Mouse (Mus musculus) limb, embryonic 11.5 days (tissue): ENCODE data around the gene Retreg3. TPM values are rescaled to one million over a fixed set of nuclear protein-coding genes. Genes with fewer than 3 reads are reported as not detected.

Source experiments
- ATAC-seq: fragments of 200-750 bp; cut with Nextera tagmentation; 2 replicates; pipeline ENCODE4 v1.8.0; 2017; ENCODE audit warnings: low read depth; ENCODE audit not compliant: insufficient number of reproducible peaks, low FRiP score, low TSS enrichment
- DNase-seq: peaks from one replicate; pipeline ENCODE4 v3.0.0-alpha.2; 2015; ENCODE audit warnings: low spot score
- H3K27ac ChIP-seq: fragments of 300-500 bp; sonication (generic); replicated peaks from 2 replicates; pipeline ENCODE4 v1.5.1; 2014; ENCODE audit warnings: low read depth, mild to moderate bottlenecking, low read length
- H3K27me3 ChIP-seq: fragments of 300-500 bp; sonication (generic); 2 replicates; pipeline ENCODE4 v1.6.1; 2014; ENCODE audit warnings: mild to moderate bottlenecking, low read length, mixed read lengths; ENCODE audit not compliant: control insufficient read depth, insufficient read depth
- H3K36me3 ChIP-seq: fragments of 300-500 bp; sonication (generic); 2 replicates; pipeline ENCODE4 v1.6.1; 2014; ENCODE audit warnings: mild to moderate bottlenecking, low read length, moderate library complexity, mixed read lengths; ENCODE audit not compliant: control insufficient read depth, insufficient read depth
- H3K4me1 ChIP-seq: fragments of 300-500 bp; sonication (generic); 2 replicates; pipeline ENCODE4 v1.6.1; 2014; ENCODE audit warnings: low read length, mixed read lengths; ENCODE audit not compliant: control insufficient read depth, insufficient read depth
- H3K4me2 ChIP-seq: fragments of 300-500 bp; sonication (generic); 2 replicates; pipeline ENCODE4 v1.6.1; 2014; ENCODE audit warnings: low read depth, mild to moderate bottlenecking, moderate library complexity; ENCODE audit not compliant: severe bottlenecking
- H3K4me3 ChIP-seq: fragments of 300-500 bp; sonication (generic); 2 replicates; pipeline ENCODE4 v1.5.1; 2014; ENCODE audit warnings: low read depth, low read length
- H3K9ac ChIP-seq: fragments of 300-500 bp; sonication (generic); 2 replicates; pipeline ENCODE4 v1.6.1; 2014; ENCODE audit warnings: mild to moderate bottlenecking, low read length
- H3K9me3 ChIP-seq: fragments of 300-500 bp; sonication (generic); 2 replicates; pipeline ENCODE4 v1.6.1; 2016; ENCODE audit warnings: low read length; ENCODE audit not compliant: control insufficient read depth
- WGBS: fragments of 180-500 bp; shearing (Covaris S2); extraction: QIAGEN DNeasy Blood & Tissue Kit; methylation state at CpG from one replicate; pipeline ENCODE4 v1.1.7; 2014; 5-methylcytosine and 5-hydroxymethylcytosine counted together
- polyA plus RNA-seq: library from polyadenylated mRNA; unstranded; fragments of >200 nt; fragmentation: Nextera tagmentation; extraction: Ambion mirVana; gene quantifications from 2 replicates; pipeline ENCODE4 v1.2.1, GENCODE M21; 2014

Retreg3 gene
- polyA plus RNA-seq, 1 experiment from 2014 or later, result 10.3 TPM

- 86% methylated on average over 10 of the region's 10 CpGs for WGBS
- Histone ChIP-seq H3K4me1 (0 out of 2 replicates have a peak, but pooled peaks cover 10% of the 10 kb centered on the region), H3K9me3 (no peaks in the 10 kb centered on the region), H3K36me3 (no peaks in the 10 kb centered on the region), H3K4me3 (no peak overlapping the region), H3K4me2 (no peak overlapping the region), H3K27ac (no peak overlapping the region), H3K27me3 (no peaks in the 10 kb centered on the region), H3K9ac (no peak overlapping the region)
- no peak for ATAC-seq
- no peak for DNase-seq
These were observed 22.7 kb upstream of the Retreg3 start for GRCm38 (mm10) chr11:101142215-101142967.

GRCm38 (mm10) chr11:101141088-101141487, 21.4 kb upstream of the Retreg3 start:
- Histone ChIP-seq H3K4me3 (no peak overlapping the region), H3K27me3 (no peaks in the 10 kb centered on the region), H3K4me2 (no peak overlapping the region), H3K27ac (no peak overlapping the region), H3K9ac (no peak overlapping the region), H3K9me3 (no peaks in the 10 kb centered on the region), H3K4me1 (0 out of 2 replicates have a peak, but pooled peaks cover 7% of the 10 kb centered on the region), H3K36me3 (no peaks in the 10 kb centered on the region)
- 81% methylated on average over 8 of the region's 8 CpGs for WGBS
- no peak for DNase-seq
- ATAC-seq, result no peak

- H3K4me3 ChIP-seq, result peak overlapping the region; percentile 20; the same call in 1 of the 2 replicates
- H3K27ac ChIP-seq, result no peak overlapping the region
- peak overlapping the region; percentile 43 for H3K9ac ChIP-seq
- no peaks in the 10 kb centered on the region for H3K9me3 ChIP-seq
- H3K36me3 ChIP-seq, result no peaks in the 10 kb centered on the region
- H3K4me2 ChIP-seq, result peak overlapping the region; percentile 40
- DNase-seq, result peak; percentile 42
- 37% methylated on average over 27 of the region's 27 CpGs for WGBS
- ATAC-seq, result no peak
- 0 out of 2 replicates have a peak, but pooled peaks cover 7% of the 10 kb centered on the region for H3K4me1 ChIP-seq
- H3K27me3 ChIP-seq, result no peaks in the 10 kb centered on the region
These were observed 20.6 kb upstream of the Retreg3 start for GRCm38 (mm10) chr11:101140164-101140819.

- 19% methylated on average over 15 of the region's 15 CpGs for WGBS
- H3K4me1 ChIP-seq, result 0 out of 2 replicates have a peak, but pooled peaks cover 3% of the 10 kb centered on the region
- H3K36me3 ChIP-seq, result no peaks in the 10 kb centered on the region
- no peak for ATAC-seq
- peak overlapping the region; percentile 22; the same call in 1 of the 2 replicates for H3K4me2 ChIP-seq
- no peak overlapping the region for H3K27ac ChIP-seq
- H3K27me3 ChIP-seq, result no peaks in the 10 kb centered on the region
- H3K4me3 ChIP-seq, result no peak overlapping the region
- no peak overlapping the region for H3K9ac ChIP-seq
- H3K9me3 ChIP-seq, result no peaks in the 10 kb centered on the region
- peak; percentile 45 for DNase-seq
These were observed 19.0 kb upstream of the Retreg3 start for GRCm38 (mm10) chr11:101138536-101139181.

- Histone ChIP-seq H3K4me2 (no peak overlapping the region), H3K4me3 (no peak overlapping the region), H3K36me3 (no peaks in the 10 kb centered on the region), H3K9ac (no peak overlapping the region), H3K27ac (no peak overlapping the region), H3K27me3 (no peaks in the 10 kb centered on the region), H3K9me3 (no peaks in the 10 kb centered on the region), H3K4me1 (0 out of 2 replicates have a peak, but pooled peaks cover 2% of the 10 kb centered on the region)
- ATAC-seq, result no peak
- 78% methylated on average over 7 of the region's 7 CpGs for WGBS
- no peak for DNase-seq
These were observed 17.3 kb upstream of the Retreg3 start for GRCm38 (mm10) chr11:101137000-101137399.

- 81% methylated on average over 13 of the region's 13 CpGs for WGBS
- ATAC-seq (no peak), DNase-seq (no peak)
- no peaks in the 10 kb centered on the region for H3K9me3 ChIP-seq
- H3K9ac ChIP-seq, result no peak overlapping the region
- H3K27ac ChIP-seq, result no peak overlapping the region
- H3K4me2 ChIP-seq, result no peak overlapping the region
- H3K36me3 ChIP-seq, result no peaks in the 10 kb centered on the region
- H3K27me3 ChIP-seq, result no peaks in the 10 kb centered on the region
- H3K4me1 ChIP-seq, result no peaks in the 10 kb centered on the region
- H3K4me3 ChIP-seq, result no peak overlapping the region
These were observed 14.6 kb upstream of the Retreg3 start for GRCm38 (mm10) chr11:101134217-101134865.

- no peaks in the 10 kb centered on the region for H3K9me3 ChIP-seq
- H3K36me3 ChIP-seq, result no peaks in the 10 kb centered on the region
- H3K9ac ChIP-seq, result no peak overlapping the region
- WGBS, result 78% methylated on average over 12 of the region's 12 CpGs
- DNase-seq (no peak), ATAC-seq (no peak)
- no peaks in the 10 kb centered on the region for H3K27me3 ChIP-seq
- no peak overlapping the region for H3K27ac ChIP-seq
- no peaks in the 10 kb centered on the region for H3K4me1 ChIP-seq
- no peak overlapping the region for H3K4me2 ChIP-seq
- H3K4me3 ChIP-seq, result no peak overlapping the region
These were observed 13.3 kb upstream of the Retreg3 start for GRCm38 (mm10) chr11:101133037-101133436.

GRCm38 (mm10) chr11:101131701-101132100, 12.0 kb upstream of the Retreg3 start:
- no peaks in the 10 kb centered on the region for H3K4me1 ChIP-seq
- H3K27ac ChIP-seq, result no peak overlapping the region
- H3K9me3 ChIP-seq, result no peaks in the 10 kb centered on the region
- H3K36me3 ChIP-seq, result no peaks in the 10 kb centered on the region; the same call in 1 of the 2 replicates
- peak; percentile 50 for DNase-seq
- no peak for ATAC-seq
- WGBS, result 89% methylated on average over 6 of the region's 6 CpGs
- no peak overlapping the region for H3K4me3 ChIP-seq
- no peak overlapping the region for H3K9ac ChIP-seq
- H3K4me2 ChIP-seq, result no peak overlapping the region
- no peaks in the 10 kb centered on the region for H3K27me3 ChIP-seq
